8 mouse cellular contexts compared by ENCODE assay signal in the genomic region with DNA sequence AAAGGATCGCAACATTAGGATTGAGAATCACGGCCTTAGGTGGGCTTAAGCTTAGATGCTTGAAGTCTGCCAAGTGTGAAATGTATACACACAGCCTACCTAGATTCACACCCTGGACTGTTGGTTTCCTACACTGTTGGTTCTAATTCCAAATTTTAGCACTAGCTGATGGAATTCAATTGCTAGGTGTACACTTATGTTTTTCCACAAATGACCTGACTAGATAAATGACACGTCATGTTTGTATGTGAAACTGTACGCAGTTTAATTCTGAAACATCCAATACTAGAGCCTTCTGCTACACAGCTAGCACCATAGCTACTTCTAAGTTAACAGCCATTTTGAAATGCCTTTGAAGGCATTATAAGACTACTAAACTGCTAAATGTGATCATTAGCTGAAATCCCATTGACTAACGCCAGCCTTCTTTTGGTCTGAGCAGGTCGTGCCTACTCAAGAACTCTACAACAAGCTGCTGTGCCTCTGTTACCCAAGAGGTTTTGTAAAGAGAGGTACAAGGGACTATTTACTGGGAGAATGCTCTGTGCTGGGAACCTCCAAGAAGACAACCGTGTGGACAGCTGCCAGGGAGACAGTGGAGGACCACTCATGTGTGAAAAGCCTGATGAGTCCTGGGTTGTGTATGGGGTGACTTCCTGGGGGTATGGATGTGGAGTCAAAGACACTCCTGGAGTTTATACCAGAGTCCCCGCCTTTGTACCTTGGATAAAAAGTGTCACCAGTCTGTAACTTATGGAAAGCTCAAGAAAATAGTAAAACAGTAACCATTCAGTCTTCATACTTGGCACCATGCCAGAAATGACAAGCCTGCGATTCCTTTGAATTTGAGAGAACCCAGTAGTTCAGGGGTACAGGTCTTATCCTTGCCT. TPM values are rescaled to one million over a fixed set of nuclear protein-coding genes. Genes with fewer than 3 reads are reported as not detected.
A peak's percentile ranks its signal among the peaks of the same experiment; 100 is the strongest.
DNase-seq lines count a peak whose midpoint lies in the region; ATAC-seq and TF ChIP-seq lines count a peak whose summit lies in the region.

No protein-coding gene starts in this region.

- 49% methylated on average over 9 of the region's 9 CpGs for WGBS in lung, postnatal 0 days
- WGBS in heart, embryonic 12.5 days, result 57% methylated on average over 9 of the region's 9 CpGs
- 54% methylated on average over 9 of the region's 9 CpGs for WGBS in neural tube, embryonic 11.5 days
- 87% methylated on average over 9 of the region's 9 CpGs for WGBS in thymus, adult 2 months

- H3K27me3 ChIP-seq in lung, postnatal 0 days (replicated peaks; ENCODE audit: insufficient read depth, low read length), result no peaks in the 10 kb centered on the region
- H3K27me3 ChIP-seq in heart, embryonic 12.5 days (replicated peaks), result no peaks in the 10 kb centered on the region
- no peaks in the 10 kb centered on the region for H3K27me3 ChIP-seq in neural tube, embryonic 11.5 days (ENCODE audit: control insufficient read depth, insufficient read depth, low read length)
- H3K27me3 ChIP-seq in thymus, adult 2 months (ENCODE audit: control insufficient read depth, insufficient read depth, low read length), result no peaks in the 10 kb centered on the region

- TF ChIP-seq EP300 in lung, postnatal 0 days (IDR thresholded peaks at IDR 0.05), result 0 out of 2 replicates have a peak, but pooled peaks have one; percentile 10

- no peak for TF ChIP-seq CTCF in lung, postnatal 0 days (IDR thresholded peaks at IDR 0.05)
- TF ChIP-seq CTCF in thymus, adult 2 months (IDR thresholded peaks at IDR 0.05; ENCODE audit: borderline replicate concordance, control insufficient read depth, extremely low read depth, insufficient read depth, low read length, poor library complexity), result no peak

- no peaks in the 10 kb centered on the region for H3K9me3 ChIP-seq in lung, postnatal 0 days (ENCODE audit: low read length)
- H3K9me3 ChIP-seq in heart, embryonic 12.5 days (replicated peaks), result no peaks in the 10 kb centered on the region
- H3K9me3 ChIP-seq in neural tube, embryonic 11.5 days (ENCODE audit: control insufficient read depth, low read length), result no peaks in the 10 kb centered on the region

- TF ChIP-seq POLR2A in thymus, adult 2 months (IDR thresholded peaks at IDR 0.05; ENCODE audit: control insufficient read depth, extremely low read depth, insufficient read depth, low read length, poor library complexity), result no peak

- no peak overlapping the region for H3K9ac ChIP-seq in lung, postnatal 0 days (replicated peaks; ENCODE audit: low read depth)
- 0 out of 2 replicates have a peak overlapping the region, but pooled peaks have one; percentile 0 for H3K9ac ChIP-seq in heart, embryonic 12.5 days
- H3K9ac ChIP-seq in neural tube, embryonic 11.5 days (ENCODE audit: low read length), result no peak overlapping the region

- H3K4me1 ChIP-seq in lung, postnatal 0 days (ENCODE audit: insufficient read depth, low read depth, low read length), result no peaks in the 10 kb centered on the region
- H3K4me1 ChIP-seq in heart, embryonic 12.5 days (replicated peaks), result peaks cover 16% of the 10 kb centered on the region
- H3K4me1 ChIP-seq in neural tube, embryonic 11.5 days (ENCODE audit: control insufficient read depth, insufficient read depth, low read length), result peaks cover 10% of the 10 kb centered on the region
- 0 out of 2 replicates have a peak, but pooled peaks cover 2% of the 10 kb centered on the region for H3K4me1 ChIP-seq in thymus, adult 2 months (replicated peaks; ENCODE audit: control insufficient read depth, insufficient read depth, low read length)

- no peak overlapping the region for H3K4me2 ChIP-seq in lung, postnatal 0 days (replicated peaks; ENCODE audit: low read depth, low read length)
- H3K4me2 ChIP-seq in heart, embryonic 12.5 days, result peak overlapping the region; percentile 21; the same call in 1 of the 2 replicates
- H3K4me2 ChIP-seq in neural tube, embryonic 11.5 days (ENCODE audit: low read depth), result peak overlapping the region; percentile 66; the same call in 1 of the 2 replicates

- DNase-seq in CD4-positive, CD25-positive, alpha-beta regulatory T cell, adult 2 months (ENCODE audit: low read depth, low spot score), result peak; percentile 40
- DNase-seq in lung, postnatal 0 days (ENCODE audit: low spot score), result peak; percentile 43
- no peak for DNase-seq in lung, adult 18-20 months
- DNase-seq in kidney, postnatal 4 days, result peak; percentile 40 to 56
- DNase-seq in neural tube, embryonic 11.5 days (ENCODE audit: low spot score), result no peak
- DNase-seq in thymus, adult 2 months, result no peak

- 0 out of 2 replicates have a peak overlapping the region, but pooled peaks have one; percentile 66 for H3K4me3 ChIP-seq in lung, postnatal 0 days (ENCODE audit: low read depth, low read length)
- H3K4me3 ChIP-seq in heart, embryonic 12.5 days, result peak overlapping the region; percentile 2; the same call in 1 of the 2 replicates
- H3K4me3 ChIP-seq in neural tube, embryonic 11.5 days (ENCODE audit: low read depth, low read length), result no peak overlapping the region
- H3K4me3 ChIP-seq in thymus, adult 2 months (ENCODE audit: control insufficient read depth, insufficient read depth, low read length), result no peak overlapping the region

- ATAC-seq in CD4-positive, CD25-positive, alpha-beta regulatory T cell, adult 4 months, result no peak
- ATAC-seq in lung, postnatal 0 days, result no peak
- no peak for ATAC-seq in heart, embryonic 12.5 days (ENCODE audit: insufficient number of reproducible peaks, low FRiP score)
- no peak for ATAC-seq in neural tube, embryonic 11.5 days (ENCODE audit: insufficient read depth, low FRiP score, low TSS enrichment)

- H3K36me3 ChIP-seq in lung, postnatal 0 days (ENCODE audit: insufficient read depth, low read length), result no peaks in the 10 kb centered on the region
- peaks cover 19% of the 10 kb centered on the region for H3K36me3 ChIP-seq in heart, embryonic 12.5 days
- H3K36me3 ChIP-seq in neural tube, embryonic 11.5 days (ENCODE audit: control insufficient read depth, insufficient read depth, low read length), result 0 out of 2 replicates have a peak, but pooled peaks cover 2% of the 10 kb centered on the region
- H3K36me3 ChIP-seq in thymus, adult 2 months (ENCODE audit: control insufficient read depth, insufficient read depth, low read length), result peaks cover 8% of the 10 kb centered on the region

- H3K27ac ChIP-seq in lung, postnatal 0 days (ENCODE audit: low read length), result no peak overlapping the region
- peak overlapping the region; percentile 4; the same call in 1 of the 2 replicates for H3K27ac ChIP-seq in heart, embryonic 12.5 days (ENCODE audit: poor library complexity, severe bottlenecking)
- H3K27ac ChIP-seq in neural tube, embryonic 11.5 days (ENCODE audit: low read depth, low read length), result no peak overlapping the region
- H3K27ac ChIP-seq in thymus, adult 2 months (ENCODE audit: control insufficient read depth, insufficient read depth, low read length), result no peak overlapping the region

RNA-seq across cellular contexts. Expression of gene Prss12, which starts 59.3 kb away (rescaled TPM):
- polyA plus RNA-seq in CD4-positive, CD25-positive, alpha-beta regulatory T cell, adult 4 months (2017; shearing (Covaris generic)), result 1 to 10 TPM in 1 of 2 experiments, under 1 TPM in 1; 0.46 to 1.3 TPM
- 22.3 and 23.8 TPM in 2 replicates for polyA plus RNA-seq in lung, postnatal 0 days (2015; fragmentation: Nextera tagmentation; extraction: Ambion mirVana)
- polyA plus RNA-seq in heart, embryonic 12.5 days (2016; fragmentation: Nextera tagmentation; extraction: Ambion mirVana), result 1.5 and 1.6 TPM in 2 replicates
- 5.2 and 5.3 TPM in 2 replicates for polyA plus RNA-seq in neural tube, embryonic 11.5 days (2014; fragmentation: Nextera tagmentation; extraction: Ambion mirVana)
- 0.41 and 0.49 TPM in 2 replicates for polyA plus RNA-seq in thymus, adult 2 months (2012; rRNA removed)

Comparison
In these comparisons a context has a peak if more than half of its experiments do, and no peak if none do; other contexts are left out.
1. DNase-seq: peak in CD4-positive, CD25-positive, alpha-beta regulatory T cell, adult 2 months (single experiment), lung, postnatal 0 days (single experiment) and kidney, postnatal 4 days (2 of 2); none in lung, adult 18-20 months (0 of 2), neural tube, embryonic 11.5 days (single experiment) and thymus, adult 2 months (single experiment).
2. H3K4me3 ChIP-seq: peak in lung, postnatal 0 days (single experiment) and heart, embryonic 12.5 days (single experiment); none in neural tube, embryonic 11.5 days (single experiment) and thymus, adult 2 months (single experiment).